Mouse (Mus musculus): ENCODE results near the gene Gm4181.
"Not testable (repeated sequence)": the region's sequence is repeated elsewhere in the genome, so short reads cannot be mapped to it uniquely, and the experiment has no call there.

The Gm4181 gene

GRCm38 (mm10) chr14:51635566-51635965, at the start of gene Gm4181:
Gm4181 (minus strand) TSS chr14:51635666.
- DNase-seq (ENCODE audit: extremely low read depth, low read depth, low spot score), result not testable (repeated sequence)

GRCm38 (mm10) chr14:51677269-51677668, 41.8 kb upstream of the Gm4181 start:
- DNase-seq (ENCODE audit: extremely low read depth, low read depth, low spot score), result no peak

- DNase-seq (ENCODE audit: extremely low read depth, low read depth, low spot score), result not testable (repeated sequence)
Observed at GRCm38 (mm10) chr14:51632426-51632825, 3.0 kb downstream of the Gm4181 start.

- DNase-seq (ENCODE audit: extremely low read depth, low read depth, low spot score), result no peak
Observed at GRCm38 (mm10) chr14:51611210-51611609, 24.3 kb downstream of the Gm4181 start, which contains the start of gene Gm17078. Gm17078 (minus strand) TSS chr14:51611310.

GRCm38 (mm10) chr14:51592039-51592438, 43.4 kb downstream of the Gm4181 start, which contains the start of gene Gm17174:
Gm17174 (minus strand) TSS chr14:51592139.
- DNase-seq (ENCODE audit: extremely low read depth, low read depth, low spot score), result not testable (repeated sequence)
